Mouse (Mus musculus) spleen, embryonic (tissue): ENCODE data around the gene Scap.
"Not testable (repeated sequence)": the region's sequence is repeated elsewhere in the genome, so short reads cannot be mapped to it uniquely, and the experiment has no call there.

Source experiments
- CTCF ChIA-PET: fragments of 350-600 bp; sonication (Branson Sonifier 250); formaldehyde crosslinking; loops from one replicate; lab custom pipeline; 2022; lab: Charles Lee

The Scap gene

GRCm38 (mm10) chr9:110330341-110330740 is 2.7 kb upstream of the Scap start:
- CTCF ChIA-PET: no interaction called here

DNA sequence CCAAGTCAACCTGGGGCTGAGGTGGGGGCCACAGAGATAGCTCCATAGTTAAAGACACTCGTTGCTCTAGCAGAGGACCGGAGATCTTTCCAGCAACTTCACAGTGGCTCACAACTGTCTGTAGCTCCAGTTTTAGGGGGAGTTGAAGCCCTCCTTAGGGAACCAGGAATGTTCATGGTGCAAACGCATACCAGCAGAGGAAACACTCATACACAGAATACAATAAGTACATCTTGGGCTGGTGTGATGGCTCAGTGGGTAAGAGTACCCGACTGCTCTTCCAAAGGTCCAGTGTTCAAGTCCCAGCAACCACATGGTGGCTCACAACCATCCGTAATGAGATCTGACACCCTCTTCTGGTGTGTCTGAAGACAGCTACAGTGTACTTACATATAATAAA is 2.2 kb upstream of the Scap start:
- CTCF ChIA-PET: interaction anchor here (0.7 kb wide), 1 partner anchor 25 kb away, joined by 4 read pairs; no protein-coding TSS in a partner anchor

DNA sequence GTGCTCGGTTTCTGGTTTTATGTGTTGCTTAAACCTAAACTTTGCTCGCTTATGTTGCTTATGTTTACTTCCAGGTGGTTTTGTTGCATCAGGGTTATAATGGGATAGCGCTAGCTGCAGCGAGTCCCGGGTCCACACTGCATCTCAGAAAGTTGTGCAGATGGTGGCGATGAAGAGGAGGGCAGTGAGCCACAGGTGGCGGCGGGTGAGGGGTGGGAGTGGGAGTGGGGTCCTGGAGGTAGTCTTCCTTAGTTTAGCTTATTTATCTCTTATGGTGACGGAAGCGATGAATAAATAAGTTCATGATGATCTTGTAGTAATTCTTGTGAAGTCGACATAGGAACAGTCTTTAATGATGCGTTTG is 790 bp downstream of the Scap start:
- CTCF ChIA-PET: no interaction called here

- CTCF ChIA-PET: no interaction called here
Observed at GRCm38 (mm10) chr9:110334849-110335248, 1.8 kb downstream of the Scap start.

GRCm38 (mm10) chr9:110340037-110340750 is 7.1 kb downstream of the Scap start:
- CTCF ChIA-PET: no interaction called here

DNA sequence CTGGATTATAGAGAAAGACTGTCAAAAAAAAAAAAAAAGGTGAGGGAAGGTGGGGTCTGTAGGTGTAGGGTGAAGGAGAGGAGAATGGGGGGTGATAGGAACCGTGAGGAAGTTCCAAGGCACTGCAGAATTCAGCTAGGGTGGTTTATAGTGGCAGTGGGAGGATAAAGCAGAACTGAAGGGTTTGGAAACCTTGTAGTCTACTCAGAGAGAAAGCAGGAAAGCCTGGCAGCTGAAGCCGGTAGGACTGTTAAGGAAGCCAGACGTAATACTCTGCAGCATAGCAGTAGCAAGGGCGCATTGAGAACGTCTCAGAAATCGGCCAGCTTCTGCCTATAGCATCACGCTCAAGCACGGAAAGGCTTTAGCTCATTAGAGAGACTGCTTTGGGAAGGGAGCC is 8.9 kb downstream of the Scap start:
- CTCF ChIA-PET: interaction anchor here (0.5 to 0.7 kb wide), 2 partner anchors 256 to 655 kb away, joined by 3 to 7 read pairs; no protein-coding TSS in a partner anchor

DNA sequence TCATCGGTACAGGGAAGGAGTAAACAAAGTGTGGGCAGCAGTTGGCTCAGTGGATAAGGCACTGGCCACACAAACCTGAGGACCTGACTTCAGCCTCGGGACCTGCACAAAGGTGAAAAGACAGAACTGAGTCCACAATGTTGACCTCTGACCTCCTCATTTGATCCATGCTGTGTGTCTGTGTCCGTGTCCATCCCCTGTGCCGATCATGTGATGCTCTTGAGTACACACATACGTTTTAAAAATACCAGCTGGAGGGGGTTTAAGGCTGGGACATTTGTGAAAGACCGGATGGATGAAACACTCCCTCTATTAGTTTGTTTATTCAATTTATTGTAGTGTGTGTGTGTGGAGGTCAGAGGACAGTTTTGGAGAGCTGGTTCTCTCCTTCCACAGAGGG is 10.7 kb downstream of the Scap start:
- CTCF ChIA-PET: no interaction called here

GRCm38 (mm10) chr9:110345057-110345739 is 12.1 kb downstream of the Scap start:
- CTCF ChIA-PET: no interaction called here

DNA sequence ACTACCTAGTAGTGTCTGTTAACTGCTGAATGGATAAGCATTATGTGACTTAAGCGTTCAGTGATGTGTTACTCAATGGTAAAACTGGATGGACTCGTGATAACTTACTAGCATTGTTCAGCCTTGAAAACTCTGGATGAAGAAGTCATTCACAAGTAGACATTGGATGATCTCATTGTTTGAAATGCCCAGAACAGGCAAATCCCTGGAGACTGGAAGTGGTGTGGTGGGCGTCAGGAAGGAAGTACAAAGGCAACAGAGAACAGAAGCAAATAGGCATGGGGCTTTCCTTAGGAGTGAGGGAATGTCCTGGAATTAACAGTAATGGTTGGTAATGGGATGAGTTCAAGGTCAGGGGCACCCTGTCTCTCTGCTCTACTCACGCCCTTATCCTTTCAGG is 15.8 kb downstream of the Scap start:
- CTCF ChIA-PET: no interaction called here

DNA sequence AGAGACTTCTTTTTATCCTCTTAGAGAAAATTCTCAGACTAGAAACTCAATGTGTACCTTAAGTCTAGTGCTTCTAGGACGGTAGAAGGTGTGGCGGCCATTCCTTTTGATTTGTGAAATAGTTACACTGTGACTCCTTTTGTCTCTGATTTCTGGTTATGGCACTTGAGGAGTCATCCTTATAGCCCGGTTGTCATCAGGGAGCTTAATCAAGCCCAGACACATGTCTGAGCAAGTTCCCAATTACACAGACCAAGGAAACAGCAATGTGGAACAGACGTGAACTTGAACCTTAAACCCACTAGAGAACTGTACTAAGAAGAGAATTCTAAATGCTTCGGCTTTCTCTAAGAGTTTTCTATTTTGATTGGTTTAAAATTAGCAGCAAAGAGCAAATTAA is 17.1 kb downstream of the Scap start:
- CTCF ChIA-PET: no interaction called here

DNA sequence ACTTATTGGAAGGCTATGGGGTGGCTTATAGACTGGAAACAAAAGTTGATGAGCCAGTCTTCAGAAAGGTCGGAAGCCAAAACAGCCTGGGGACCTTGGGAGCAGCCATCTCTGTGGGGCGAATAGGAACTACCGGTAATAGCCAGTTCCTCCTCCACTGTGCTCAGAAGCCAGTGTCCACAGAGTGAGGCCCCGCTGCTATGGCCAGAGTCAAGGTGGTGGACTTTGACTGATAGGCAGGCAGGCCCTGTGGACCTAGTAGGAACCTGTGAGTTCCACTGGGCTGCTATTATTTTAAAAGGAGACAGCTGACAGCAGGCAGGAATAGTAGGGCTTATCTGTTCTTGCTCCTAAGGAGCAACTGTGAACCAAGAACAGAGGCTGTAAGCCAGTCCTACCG is 17.5 kb downstream of the Scap start:
- CTCF ChIA-PET: no interaction called here

DNA sequence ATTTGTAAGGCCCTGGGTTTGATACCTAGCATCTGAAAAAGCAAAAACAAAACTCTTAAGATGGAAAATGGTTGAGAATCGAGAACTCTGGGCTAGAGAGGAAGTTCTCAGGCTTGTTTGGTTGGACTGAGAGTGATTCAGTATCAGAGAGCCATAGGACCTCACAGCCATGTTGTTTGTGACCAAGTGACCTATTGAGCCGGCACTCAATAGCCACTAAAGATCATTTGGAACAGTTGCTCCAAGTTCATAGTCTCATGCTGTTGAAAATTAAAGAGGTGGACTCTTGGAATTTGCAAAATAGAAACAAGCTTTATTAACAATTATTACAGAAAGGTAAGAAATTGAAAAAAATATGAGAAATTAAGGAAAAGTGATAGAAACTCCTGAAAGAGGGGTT is 18.3 kb downstream of the Scap start:
- CTCF ChIA-PET: no interaction called here

DNA sequence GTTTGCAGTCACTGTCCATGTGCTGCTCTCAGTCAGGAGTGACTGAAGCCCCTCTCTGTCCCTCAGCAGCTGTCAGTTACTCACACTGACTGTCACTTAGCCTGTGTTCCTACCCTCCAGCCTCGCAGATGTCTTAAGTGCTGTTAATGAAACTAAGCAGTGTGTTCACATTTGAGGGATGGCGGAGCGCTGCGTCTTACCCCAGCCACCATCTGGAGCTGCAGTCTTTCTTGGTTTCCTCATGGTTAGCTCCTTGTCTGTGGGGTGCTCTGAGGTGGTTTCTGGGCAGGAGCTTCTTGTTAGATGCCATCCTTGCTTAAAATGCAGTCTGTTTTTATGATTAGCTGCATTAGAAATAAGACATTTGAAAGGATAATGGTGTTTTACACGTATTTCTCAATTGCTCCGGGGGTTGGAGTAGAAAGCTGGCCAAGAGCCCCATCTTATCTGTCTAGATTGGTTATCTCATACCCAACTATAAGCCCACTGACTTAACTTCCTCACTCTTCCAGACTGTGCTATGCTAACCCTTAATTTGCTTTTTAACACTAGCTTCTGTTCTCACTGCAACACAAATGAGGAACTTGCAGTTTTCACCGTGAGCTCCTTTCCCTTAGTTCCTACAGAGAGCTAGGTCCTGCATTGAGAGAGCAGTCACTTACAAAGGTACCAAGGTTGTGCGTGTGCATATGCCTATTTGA is 19.0 kb downstream of the Scap start:
- CTCF ChIA-PET: no interaction called here

GRCm38 (mm10) chr9:110358341-110358740 is 25.3 kb downstream of the Scap start:
- CTCF ChIA-PET: no interaction called here

DNA sequence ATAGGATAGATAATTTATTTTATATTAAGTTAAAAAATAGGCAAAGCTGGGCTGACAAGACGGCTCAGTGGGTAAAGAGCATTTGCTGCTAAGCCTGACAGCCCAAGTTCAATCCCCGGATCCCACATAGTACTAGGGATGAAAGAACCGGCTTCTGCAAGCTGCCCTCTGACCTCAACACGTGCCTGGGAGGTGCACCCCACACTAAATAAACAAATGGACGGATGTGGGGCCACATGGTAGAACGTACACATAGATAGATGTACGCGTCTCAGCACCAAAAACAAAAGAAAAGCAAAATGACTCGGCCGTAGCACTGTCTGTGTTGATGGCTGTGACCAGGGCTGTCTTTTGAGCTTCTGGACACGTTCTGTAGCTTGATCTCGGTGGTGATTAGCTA is 28.2 kb downstream of the Scap start:
- CTCF ChIA-PET: no interaction called here

DNA sequence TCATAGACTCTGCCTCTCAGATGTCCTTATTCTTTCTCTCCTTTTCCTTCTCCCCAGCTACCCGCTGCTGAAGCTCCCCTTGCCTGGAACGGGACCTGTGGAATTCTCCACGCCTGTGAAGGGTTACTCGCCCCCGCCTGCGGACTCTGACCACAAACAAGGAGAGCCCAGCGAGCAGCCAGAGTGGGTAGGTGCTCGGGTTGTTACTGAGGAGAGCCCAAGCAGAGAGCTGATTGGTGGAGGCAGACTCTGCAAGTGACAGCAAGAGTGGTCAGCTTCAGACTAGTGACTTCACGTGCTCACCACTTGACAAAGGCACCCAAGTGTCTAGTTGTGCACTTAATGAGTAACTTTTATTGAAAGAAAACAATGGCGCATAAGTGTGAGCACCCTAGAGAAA is 29.2 kb downstream of the Scap start:
- CTCF ChIA-PET: no interaction called here

DNA sequence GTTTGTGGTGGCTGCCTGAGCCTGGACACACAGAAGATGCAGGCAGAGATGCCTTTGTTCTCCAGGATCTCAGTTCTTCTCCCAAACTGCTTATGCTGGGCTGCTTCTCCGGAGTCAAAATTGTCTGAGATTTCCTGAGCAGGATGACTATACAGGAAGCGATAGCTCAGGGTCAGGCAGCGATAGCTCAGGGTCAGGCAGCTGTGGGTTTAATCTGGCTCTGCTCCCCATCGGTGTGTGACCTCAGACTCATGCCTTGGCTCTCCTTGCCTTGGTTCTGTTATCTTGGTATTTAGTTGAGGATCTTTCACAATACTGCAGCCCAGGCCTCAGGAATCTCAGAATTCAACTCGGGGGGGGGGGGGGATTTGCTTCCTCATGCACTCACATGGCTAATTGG is 33.7 kb downstream of the Scap start:
- CTCF ChIA-PET: no interaction called here

GRCm38 (mm10) chr9:110369860-110370259 is 36.8 kb downstream of the Scap start:
- CTCF ChIA-PET: no interaction called here

DNA sequence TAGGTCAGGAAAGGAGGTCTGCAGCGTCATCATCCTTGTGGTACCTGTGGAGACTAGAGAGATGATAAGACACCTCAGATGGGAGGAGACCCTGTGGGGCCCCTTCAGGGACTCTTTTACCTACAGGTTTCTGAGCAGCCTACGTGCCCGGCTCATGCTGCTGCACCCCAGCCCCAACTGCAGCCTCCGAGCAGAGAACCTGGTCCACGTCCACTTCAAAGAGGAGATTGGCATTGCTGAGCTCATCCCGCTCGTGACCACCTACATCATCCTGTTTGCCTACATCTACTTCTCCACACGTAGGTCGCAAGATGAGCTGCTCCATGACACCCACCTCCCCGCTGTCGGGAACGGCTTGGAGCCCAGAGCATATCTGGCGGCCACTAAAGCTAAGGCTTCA is 40.8 kb downstream of the Scap start:
- CTCF ChIA-PET: no interaction called here

GRCm38 (mm10) chr9:110375668-110376067 is 42.6 kb downstream of the Scap start:
- CTCF ChIA-PET: no interaction called here

DNA sequence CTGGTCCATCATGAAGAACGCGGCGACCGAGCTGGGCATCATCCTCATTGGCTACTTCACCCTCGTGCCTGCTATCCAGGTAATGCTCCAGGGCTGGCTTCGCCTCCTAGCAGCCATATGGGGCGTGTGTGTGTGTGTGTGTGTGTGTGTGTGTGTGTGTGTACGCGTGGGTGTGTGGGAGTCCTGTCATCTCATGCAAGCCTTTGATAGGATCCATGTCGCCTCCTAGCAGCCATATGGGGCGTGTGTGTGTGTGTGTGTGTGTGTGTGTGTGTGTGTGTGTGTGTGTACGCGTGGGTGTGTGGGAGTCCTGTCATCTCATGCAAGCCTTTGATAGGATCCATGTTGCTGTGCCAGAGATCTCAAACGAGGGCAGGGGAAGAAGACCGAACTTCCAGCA is 44.6 kb downstream of the Scap start:
- CTCF ChIA-PET: not testable (repeated sequence)

GRCm38 (mm10) chr9:110379361-110379760 is 46.3 kb downstream of the Scap start:
- CTCF ChIA-PET: no interaction called here

- CTCF ChIA-PET: no interaction called here
Observed at GRCm38 (mm10) chr9:110380662-110381061, 47.6 kb downstream of the Scap start.
